Mouse (Mus musculus): ENCODE data around the gene Hnrnpl. TPM values are rescaled to one million over a fixed set of nuclear protein-coding genes. Genes with fewer than 3 reads are reported as not detected.

The Hnrnpl gene
- polyA plus RNA-seq, 1 experiment from 2014 or later, result 254 TPM

GRCm38 (mm10) chr7:28822993-28823903, 14.9 kb downstream of the Hnrnpl start:
- 48% methylated on average over 10 of the region's 10 CpGs for WGBS

GRCm38 (mm10) chr7:28823932-28824331, 15.6 kb downstream of the Hnrnpl start:
- no peak for ATAC-seq (ENCODE audit: insufficient read depth)
- no peaks in the 10 kb centered on the region for H3K4me1 ChIP-seq (ENCODE audit: insufficient read depth)
- no peak overlapping the region for H3K4me2 ChIP-seq

More at GRCm38 (mm10) chr7:28822993-28823903, 14.9 kb downstream of the Hnrnpl start:
- Histone ChIP-seq H3K27me3 (ENCODE audit: insufficient read depth, low read length) (no peaks in the 10 kb centered on the region), H3K27ac (ENCODE audit: low read depth) (peak overlapping the region; percentile 36; the same call in 1 of the 2 replicates), H3K4me2 (no peak overlapping the region), H3K36me3 (ENCODE audit: insufficient read depth) (peaks cover 52% of the 10 kb centered on the region), H3K9ac (no peak overlapping the region), H3K4me1 (ENCODE audit: insufficient read depth) (no peaks in the 10 kb centered on the region), H3K9me3 (ENCODE audit: low read depth, low read length) (no peaks in the 10 kb centered on the region), H3K4me3 (ENCODE audit: low read depth, low read length) (no peak overlapping the region)
- no peak for TF ChIP-seq CTCF (IDR thresholded peaks at IDR 0.05; ENCODE audit: low read depth)
- DNase-seq (no peak), ATAC-seq (ENCODE audit: insufficient read depth) (no peak)

GRCm38 (mm10) chr7:28824941-28825685, 16.8 kb downstream of the Hnrnpl start, which contains the start of gene Ech1:
Ech1 (plus strand) TSS chr7:28825217.
- Histone ChIP-seq H3K4me1 (ENCODE audit: insufficient read depth) (no peaks in the 10 kb centered on the region), H3K27ac (ENCODE audit: low read depth) (peak within 1 kb of the TSS; percentile 94), H3K36me3 (ENCODE audit: insufficient read depth) (peaks cover 46% of the 10 kb centered on the region), H3K27me3 (ENCODE audit: insufficient read depth, low read length) (no peaks in the 10 kb centered on the region), H3K9ac (peak within 1 kb of the TSS; percentile 64), H3K4me2 (peak within 1 kb of the TSS; percentile 63), H3K9me3 (ENCODE audit: low read depth, low read length) (no peaks in the 10 kb centered on the region), H3K4me3 (ENCODE audit: low read depth, low read length) (peak within 1 kb of the TSS; percentile 48)
- TF ChIP-seq CTCF (IDR thresholded peaks at IDR 0.05; ENCODE audit: low read depth), result no peak; the same call in 1 of the 2 replicates
- ATAC-seq (ENCODE audit: insufficient read depth) (peak; percentile 71), DNase-seq (peak; percentile 98)
- WGBS, result 2% methylated on average over 33 of the region's 33 CpGs

More at GRCm38 (mm10) chr7:28823932-28824331, 15.6 kb downstream of the Hnrnpl start:
- Histone ChIP-seq H3K36me3 (ENCODE audit: insufficient read depth) (peaks cover 49% of the 10 kb centered on the region), H3K9me3 (ENCODE audit: low read depth, low read length) (no peaks in the 10 kb centered on the region), H3K4me3 (ENCODE audit: low read depth, low read length) (no peak overlapping the region), H3K27ac (ENCODE audit: low read depth) (peak overlapping the region; percentile 36; the same call in 1 of the 2 replicates), H3K27me3 (ENCODE audit: insufficient read depth, low read length) (no peaks in the 10 kb centered on the region), H3K9ac (no peak overlapping the region)
- DNase-seq, result no peak
- WGBS, result 41% methylated on average over 2 of the region's 2 CpGs
- no peak for TF ChIP-seq CTCF (IDR thresholded peaks at IDR 0.05; ENCODE audit: low read depth)

GRCm38 (mm10) chr7:28825686-28826401, 17.5 kb downstream of the Hnrnpl start:
- Histone ChIP-seq H3K27ac (ENCODE audit: low read depth) (peak overlapping the region; percentile 94), H3K36me3 (ENCODE audit: insufficient read depth) (peaks cover 42% of the 10 kb centered on the region), H3K4me1 (ENCODE audit: insufficient read depth) (no peaks in the 10 kb centered on the region), H3K27me3 (ENCODE audit: insufficient read depth, low read length) (no peaks in the 10 kb centered on the region), H3K9me3 (ENCODE audit: low read depth, low read length) (no peaks in the 10 kb centered on the region), H3K9ac (peak overlapping the region; percentile 64), H3K4me3 (ENCODE audit: low read depth, low read length) (peak overlapping the region; percentile 48), H3K4me2 (peak overlapping the region; percentile 63)
- DNase-seq (peak; percentile 53), ATAC-seq (ENCODE audit: insufficient read depth) (0 out of 2 replicates have a peak, but pooled peaks have one; percentile 23)
- peak; percentile 22; the same call in 1 of the 2 replicates for TF ChIP-seq CTCF (IDR thresholded peaks at IDR 0.05; ENCODE audit: low read depth)
- WGBS, result 37% methylated on average over 11 of the region's 11 CpGs

- no peak for TF ChIP-seq CTCF (IDR thresholded peaks at IDR 0.05; ENCODE audit: low read depth)
- Histone ChIP-seq H3K4me3 (ENCODE audit: low read depth, low read length) (peak overlapping the region; percentile 48; the same call in 1 of the 2 replicates), H3K4me2 (peak overlapping the region; percentile 63), H3K27ac (ENCODE audit: low read depth) (peak overlapping the region; percentile 94), H3K4me1 (ENCODE audit: insufficient read depth) (no peaks in the 10 kb centered on the region), H3K36me3 (ENCODE audit: insufficient read depth) (peaks cover 40% of the 10 kb centered on the region), H3K9ac (no peak overlapping the region), H3K9me3 (ENCODE audit: low read depth, low read length) (no peaks in the 10 kb centered on the region), H3K27me3 (ENCODE audit: insufficient read depth, low read length) (no peaks in the 10 kb centered on the region)
- DNase-seq (no peak), ATAC-seq (ENCODE audit: insufficient read depth) (no peak)
- 88% methylated on average over 7 of the region's 7 CpGs for WGBS
These were observed 18.0 kb downstream of the Hnrnpl start for GRCm38 (mm10) chr7:28826402-28826772.

GRCm38 (mm10) chr7:28827338-28827737, 19.0 kb downstream of the Hnrnpl start:
- Histone ChIP-seq H3K9ac (no peak overlapping the region), H3K27me3 (ENCODE audit: insufficient read depth, low read length) (no peaks in the 10 kb centered on the region), H3K36me3 (ENCODE audit: insufficient read depth) (peaks cover 31% of the 10 kb centered on the region), H3K9me3 (ENCODE audit: low read depth, low read length) (no peaks in the 10 kb centered on the region), H3K4me1 (ENCODE audit: insufficient read depth) (no peaks in the 10 kb centered on the region), H3K4me2 (no peak overlapping the region), H3K4me3 (ENCODE audit: low read depth, low read length) (no peak overlapping the region), H3K27ac (ENCODE audit: low read depth) (no peak overlapping the region)
- WGBS, result 47% methylated on average over 3 of the region's 3 CpGs
- ATAC-seq (ENCODE audit: insufficient read depth) (no peak), DNase-seq (peak; percentile 82)
- TF ChIP-seq CTCF (IDR thresholded peaks at IDR 0.05; ENCODE audit: low read depth), result no peak
